Mouse (Mus musculus) spleen, embryonic (tissue): ENCODE results near the gene Gnl2.

Experiments used
- CTCF ChIA-PET: fragments of 350-600 bp; sonication (Branson Sonifier 250); formaldehyde crosslinking; loops from one replicate; lab custom pipeline; 2022; lab: Charles Lee

The Gnl2 gene

DNA sequence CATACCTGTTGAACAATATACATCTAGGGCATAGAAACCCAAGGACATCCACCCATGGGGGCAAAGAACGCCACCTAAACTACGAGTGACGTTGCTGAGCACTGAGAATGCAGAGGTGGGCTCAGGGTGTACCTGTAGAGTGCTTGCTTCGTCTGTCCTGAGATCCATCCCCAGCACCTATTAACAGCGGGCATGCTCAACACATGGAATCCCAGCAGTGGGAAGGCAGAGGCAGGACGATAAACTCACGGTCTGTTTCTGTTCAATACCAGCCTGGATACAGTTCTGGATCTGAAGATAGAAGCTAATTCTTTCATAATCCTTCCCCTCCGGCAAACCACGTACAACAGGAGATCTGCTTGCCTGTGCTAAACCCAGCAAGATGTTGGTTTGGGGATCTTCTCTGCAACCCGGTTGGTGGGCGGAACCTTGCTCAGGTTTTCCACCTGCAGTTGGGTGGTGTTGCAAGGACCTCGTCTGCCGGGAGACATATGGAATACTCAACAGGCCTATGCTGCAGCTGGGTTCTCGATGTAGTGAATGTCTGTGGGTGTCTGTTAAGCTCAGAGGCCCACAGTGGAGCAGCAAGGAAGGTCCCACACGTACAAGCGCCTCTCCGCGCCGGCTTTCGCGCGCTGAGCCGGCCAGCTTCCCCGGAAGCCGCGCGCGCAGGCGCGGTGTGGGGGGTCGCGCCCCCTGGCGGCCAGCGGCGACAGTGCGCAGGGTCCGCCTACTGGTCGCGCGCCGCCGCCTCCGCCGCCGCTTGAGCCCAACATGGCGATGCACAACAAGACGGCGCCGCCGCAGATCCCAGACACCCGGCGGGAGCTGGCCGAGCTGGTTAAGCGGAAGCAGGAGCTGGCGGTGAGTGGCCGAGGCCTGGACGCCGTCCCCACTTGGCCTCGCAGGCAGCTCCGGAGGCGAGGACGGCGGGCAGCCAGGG lies 68.3 kb downstream of the Gnl2 start, which contains the start of gene Meaf6:
Gene Meaf6 (plus strand): TSS at position 732 of the 943 bp plus-strand sequence.
- CTCF ChIA-PET, result interaction anchor here (0.6 kb wide), 1 partner anchor 1117 kb away, joined by 3 read pairs; no protein-coding TSS in a partner anchor

DNA sequence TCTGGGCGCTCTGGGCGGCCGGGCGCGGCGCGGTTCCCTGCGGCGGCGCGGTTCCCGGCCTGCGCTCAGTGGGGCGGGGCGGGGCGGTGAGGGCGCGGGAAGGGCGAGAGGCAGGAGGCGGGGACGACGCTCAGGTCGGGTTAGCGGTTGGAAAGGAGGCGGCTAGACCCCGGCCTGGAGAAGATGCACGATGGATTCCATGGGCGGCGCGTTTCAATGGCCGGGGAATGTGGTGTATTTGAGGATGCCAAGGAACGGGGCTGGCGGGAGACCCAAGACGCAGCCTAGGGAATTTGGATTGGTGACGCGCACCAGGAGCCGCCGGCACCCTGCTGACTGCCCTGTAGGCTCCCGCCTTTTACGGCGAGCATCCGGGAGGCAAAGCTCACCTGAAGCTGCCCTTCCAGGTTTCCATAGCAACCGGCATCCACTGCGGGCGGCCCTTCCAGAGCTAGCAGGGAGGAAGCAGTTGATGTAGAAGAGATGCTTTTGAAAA lies 69.0 kb downstream of the Gnl2 start:
- CTCF ChIA-PET, result interaction anchor here (0.6 kb wide), 1 partner anchor 1116 kb away, joined by 3 read pairs; no protein-coding TSS in a partner anchor

DNA sequence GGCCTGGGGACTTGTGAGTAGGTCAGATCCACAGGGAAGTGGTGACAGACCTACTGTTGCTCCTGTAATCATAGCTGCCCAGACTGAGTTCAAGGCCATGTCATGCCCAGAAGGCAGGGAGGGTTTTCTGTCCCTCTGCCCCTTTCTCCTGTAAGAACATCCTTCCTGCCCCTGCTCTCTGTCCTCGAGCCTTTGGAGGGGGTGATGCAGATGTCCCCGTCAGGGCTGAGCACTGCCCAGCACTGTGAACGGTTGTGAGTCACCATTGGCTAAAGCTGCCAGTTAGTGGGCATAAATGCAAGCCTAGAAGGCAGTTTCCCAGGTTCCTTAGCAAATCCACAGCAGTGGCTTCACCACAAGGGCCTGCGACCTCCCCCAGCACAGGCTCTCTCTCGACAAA lies 76.6 kb downstream of the Gnl2 start:
- CTCF ChIA-PET, result no interaction called here

DNA sequence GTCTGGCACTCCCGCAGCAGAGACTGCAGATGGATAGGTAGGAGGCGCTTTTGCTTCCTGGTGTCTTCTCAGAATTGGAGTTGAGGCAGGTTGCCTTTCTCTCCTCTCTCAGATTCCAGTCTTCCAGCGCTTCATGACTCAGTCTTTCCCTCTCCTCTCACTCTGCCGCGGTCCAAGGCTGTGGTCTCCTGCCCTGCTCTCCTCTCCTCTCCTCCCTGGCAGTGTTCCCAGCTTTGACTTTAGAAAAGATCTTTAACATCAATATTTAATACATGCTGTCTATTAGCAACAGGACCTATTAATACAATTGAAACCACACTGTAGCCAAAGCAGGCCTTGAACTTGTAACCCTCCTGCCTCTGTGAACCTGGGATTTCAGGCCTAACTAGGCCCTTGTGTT lies 79.7 kb downstream of the Gnl2 start:
- CTCF ChIA-PET, result no interaction called here

DNA sequence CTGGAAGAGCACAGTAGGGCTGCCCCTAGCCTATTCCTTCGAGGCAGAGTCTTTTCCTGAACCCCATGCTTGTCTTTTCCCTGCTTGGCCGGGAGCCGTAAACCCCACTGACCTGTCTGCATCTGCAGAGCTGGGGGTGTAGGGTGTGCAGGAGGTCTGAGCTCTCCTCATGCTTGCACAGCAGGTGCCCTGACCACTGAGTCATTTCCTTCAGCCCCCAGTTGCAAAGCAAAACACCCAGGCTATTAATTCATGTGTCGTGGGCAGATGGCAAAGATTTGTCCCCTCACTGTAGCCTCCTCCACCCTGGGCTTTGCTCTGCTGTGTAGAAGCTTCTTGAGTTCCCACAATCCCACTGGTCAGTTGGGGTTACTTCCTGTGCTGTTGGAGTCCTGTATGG lies 81.0 kb downstream of the Gnl2 start:
- CTCF ChIA-PET, result interaction anchor here (0.7 kb wide), 1 partner anchor 159 kb away, joined by 3 read pairs; no protein-coding TSS in a partner anchor

DNA sequence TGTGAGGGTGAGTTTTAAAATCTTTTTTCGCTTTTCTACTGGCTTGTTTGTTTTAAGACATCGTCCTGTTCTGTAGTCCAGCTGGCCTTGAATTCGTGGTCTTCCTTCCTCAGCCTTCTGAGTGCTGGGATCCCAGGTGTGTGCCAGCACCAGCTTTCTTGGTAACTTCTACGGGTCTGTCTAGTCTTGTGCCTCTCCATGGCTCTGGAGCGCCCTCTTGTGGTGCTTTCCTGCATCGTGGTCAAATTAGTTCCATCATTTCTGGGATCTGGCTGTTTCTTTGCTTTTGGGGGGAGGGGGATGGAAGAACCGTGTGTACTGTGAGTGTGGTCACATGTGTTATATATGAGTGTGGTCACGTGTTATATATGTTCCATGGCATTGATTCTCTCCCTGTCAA lies 83.1 kb downstream of the Gnl2 start:
- CTCF ChIA-PET, result interaction anchor here (0.7 to 1.0 kb wide), 2 partner anchors 33 to 162 kb away, joined by 4 to 9 read pairs; partner anchors contain the start of gene 9930104L06Rik

DNA sequence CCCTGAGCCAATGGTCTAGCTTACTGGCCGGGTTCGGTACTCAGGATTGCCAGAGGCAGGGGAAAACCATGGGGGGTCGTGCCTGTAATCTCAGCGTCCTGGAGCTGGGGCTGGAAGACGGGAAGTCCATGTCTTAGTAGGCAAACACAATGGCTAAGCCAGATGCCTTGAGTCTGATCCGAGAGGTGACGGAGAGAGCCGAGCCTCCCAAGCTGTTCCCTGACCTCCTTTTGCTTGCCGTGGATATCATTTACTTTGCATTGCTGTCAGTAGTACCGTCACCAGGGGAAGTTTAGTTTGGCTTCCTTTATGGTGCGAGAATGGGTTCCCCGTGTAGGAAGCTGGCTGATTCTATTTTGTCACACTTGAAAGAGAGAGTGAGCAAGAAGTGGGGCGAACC lies 84.9 kb downstream of the Gnl2 start:
- CTCF ChIA-PET, result interaction anchor here (0.6 to 1.2 kb wide), 2 partner anchors 298 to 1186 kb away, joined by 11 read pairs; no protein-coding TSS in a partner anchor
